Mouse (Mus musculus) thymus, adult 2 months (tissue): ENCODE results near the gene Nktr.

ENCODE experiments used
- CTCF ChIP-seq: fragments of 200-500 bp; IDR thresholded peaks from 2 replicates; pipeline ENCODE4 v1.5.1; 2012; ENCODE audit warnings: mild to moderate bottlenecking, control low read depth, low read length, moderate library complexity, borderline replicate concordance; ENCODE audit not compliant: control insufficient read depth, poor library complexity, insufficient read depth; ENCODE audit errors: extremely low read depth
- POLR2A ChIP-seq: fragments of 200-500 bp; IDR thresholded peaks from 2 replicates; pipeline ENCODE4 v1.6.1; 2012; ENCODE audit warnings: mild to moderate bottlenecking, low read length, control low read depth, moderate library complexity; ENCODE audit not compliant: control insufficient read depth, poor library complexity, insufficient read depth; ENCODE audit errors: extremely low read depth

GRCm38 (mm10) chr9:121697150-121698049 is 21.6 kb upstream of the Nktr start:
- TF ChIP-seq POLR2A (no peak), CTCF (peak; percentile 100)
